Mouse (Mus musculus): ENCODE measurements around the gene Tyr. TPM values are rescaled to one million over a fixed set of nuclear protein-coding genes. Genes with fewer than 3 reads are reported as not detected.

Gene Tyr
- total RNA-seq (2022) = not detected

DNA sequence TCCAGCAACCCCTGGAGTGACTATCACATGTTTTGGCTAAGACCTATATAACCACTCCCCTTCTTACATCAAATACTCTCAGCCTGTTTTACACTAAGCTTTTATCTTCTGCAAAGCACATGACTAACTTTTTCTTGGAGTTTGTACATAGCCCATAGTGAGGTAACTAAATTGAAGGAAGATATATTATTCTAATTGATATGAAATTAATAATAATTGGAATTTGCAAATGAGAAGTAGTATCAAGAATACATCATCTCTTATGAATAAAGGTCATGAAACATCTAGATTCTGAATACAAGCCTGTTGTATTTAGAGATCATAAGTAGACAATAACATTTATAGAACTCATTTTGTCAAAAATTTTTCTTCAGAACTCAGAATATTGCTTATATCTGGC is at the start of gene Tyr:
Gene Tyr, minus strand, starts transcription at position 101 of the 400 bp plus-strand sequence.
- DNase-seq = no peak

DNA sequence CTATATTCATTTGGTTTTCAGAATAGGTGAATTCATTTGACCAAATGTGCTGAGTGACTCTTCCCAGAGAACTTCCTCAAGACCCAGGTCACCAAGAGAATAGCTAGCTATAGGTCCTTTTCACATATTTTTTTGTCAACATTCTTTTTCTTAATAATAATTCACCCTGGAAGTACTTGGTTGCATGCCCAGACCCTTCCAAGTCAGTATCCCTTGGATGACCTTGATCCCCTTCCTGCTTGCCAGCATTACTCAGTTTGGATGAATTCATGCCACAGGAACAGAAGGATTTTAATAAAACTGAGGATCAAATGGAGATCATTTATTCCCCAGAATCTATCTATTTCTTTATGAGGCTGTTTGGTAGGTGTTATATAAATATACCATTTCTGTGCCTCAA is 45.7 kb upstream of the Tyr start:
- DNase-seq = no peak

DNA sequence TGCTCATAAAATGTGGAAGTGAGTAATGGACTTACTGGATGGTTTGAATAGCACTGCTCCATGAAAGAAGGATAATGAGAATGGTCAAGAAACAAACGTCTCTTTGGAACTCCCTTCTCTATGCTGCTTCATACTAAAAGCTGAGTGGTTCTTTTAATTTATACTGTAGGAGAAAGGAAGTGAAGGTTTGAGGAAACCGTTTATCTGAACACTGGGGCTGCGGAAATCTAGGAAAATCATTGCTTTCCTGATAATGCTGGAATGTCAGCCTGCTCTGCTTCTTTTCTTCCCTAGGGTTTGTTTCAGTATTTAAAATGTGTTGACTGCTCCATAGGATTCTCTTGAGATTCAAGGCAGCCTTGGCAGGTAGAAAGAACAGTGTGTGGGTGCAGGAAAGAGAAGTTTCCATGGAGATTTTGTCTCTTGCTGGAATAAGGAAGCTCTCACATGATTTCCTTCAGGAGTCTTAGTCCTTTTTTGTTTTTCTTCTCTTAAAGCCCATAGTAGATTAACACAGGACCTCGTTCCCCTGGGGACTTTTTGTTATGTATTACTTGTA is 891 bp upstream of the Tyr start:
- no peak for DNase-seq

DNA sequence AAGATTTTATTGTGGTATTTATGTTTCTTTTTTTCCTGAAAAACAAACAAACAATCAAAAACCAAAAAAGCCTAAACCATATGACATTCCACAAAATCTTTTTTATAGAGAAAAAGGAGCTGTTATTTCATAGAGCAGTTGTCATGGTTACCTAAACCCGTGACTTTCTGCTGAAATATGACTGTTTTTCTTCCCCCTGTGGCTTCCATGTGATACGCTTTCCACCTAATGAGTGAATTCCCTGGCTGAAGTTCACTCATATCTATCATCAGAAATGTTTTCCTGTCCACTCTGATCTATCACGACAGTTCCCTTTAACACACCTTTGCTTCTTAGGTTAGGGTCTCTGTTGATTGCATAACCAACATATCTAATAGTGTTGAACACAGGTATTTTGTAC is 5.3 kb downstream of the Tyr start:
- no peak for DNase-seq

DNA sequence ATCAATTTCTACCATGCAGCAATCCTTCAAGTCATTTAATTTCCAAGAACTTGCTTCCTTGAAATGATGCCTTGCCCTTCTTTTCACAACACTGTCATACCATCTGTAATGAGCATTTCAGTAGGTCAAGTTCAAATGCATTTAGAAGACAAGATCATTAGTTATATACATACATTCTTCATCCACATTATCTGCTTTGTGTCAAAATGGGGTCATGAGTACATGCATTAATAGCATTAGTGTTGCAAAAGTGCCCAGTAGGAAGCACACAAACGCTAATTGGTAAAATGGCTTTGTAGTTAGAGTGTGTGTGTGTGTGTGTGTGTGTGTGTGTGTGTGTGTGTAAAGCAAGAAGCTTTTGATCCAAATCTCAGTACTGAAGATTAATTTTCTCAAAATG is 80.0 kb downstream of the Tyr start:
- DNase-seq = no peak

DNA sequence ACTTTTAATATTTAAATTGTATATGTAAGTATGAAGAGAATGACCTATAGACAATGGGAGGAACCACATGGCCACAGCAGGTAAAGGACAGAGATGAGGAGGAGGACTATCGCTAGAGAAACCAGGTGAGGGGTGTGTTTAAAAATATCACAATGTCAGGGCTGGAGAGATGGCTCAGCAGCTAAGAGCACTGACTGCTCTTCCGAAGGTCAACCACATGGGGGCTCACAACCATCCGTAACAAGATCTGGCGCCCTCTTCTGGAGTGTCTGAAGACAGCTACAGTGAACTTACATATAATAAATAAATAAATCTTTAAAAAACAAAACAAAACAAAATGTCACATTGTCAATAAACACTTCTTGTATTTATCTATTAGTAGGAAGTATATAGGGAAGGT is 81.9 kb downstream of the Tyr start:
- DNase-seq = peak; percentile 1

DNA sequence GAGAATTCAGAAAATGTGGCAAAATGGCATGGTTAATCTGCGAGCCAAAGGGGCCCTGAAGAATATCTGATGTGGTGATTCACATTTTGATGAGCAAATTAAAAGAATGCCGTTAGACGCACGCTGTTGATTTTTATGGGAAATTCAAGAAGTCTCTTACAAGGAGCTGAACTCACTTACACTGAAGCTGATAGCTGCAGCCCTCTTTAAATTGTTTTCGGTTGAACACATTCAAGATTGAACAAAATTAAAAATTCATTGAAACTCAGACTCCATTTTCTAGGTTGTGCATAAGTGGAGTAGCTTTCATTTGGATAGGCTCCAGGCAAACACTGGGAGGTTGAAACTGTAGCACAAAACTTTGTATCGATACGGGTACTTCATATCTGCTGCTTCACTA is 96.3 kb downstream of the Tyr start:
- no peak for DNase-seq

DNA sequence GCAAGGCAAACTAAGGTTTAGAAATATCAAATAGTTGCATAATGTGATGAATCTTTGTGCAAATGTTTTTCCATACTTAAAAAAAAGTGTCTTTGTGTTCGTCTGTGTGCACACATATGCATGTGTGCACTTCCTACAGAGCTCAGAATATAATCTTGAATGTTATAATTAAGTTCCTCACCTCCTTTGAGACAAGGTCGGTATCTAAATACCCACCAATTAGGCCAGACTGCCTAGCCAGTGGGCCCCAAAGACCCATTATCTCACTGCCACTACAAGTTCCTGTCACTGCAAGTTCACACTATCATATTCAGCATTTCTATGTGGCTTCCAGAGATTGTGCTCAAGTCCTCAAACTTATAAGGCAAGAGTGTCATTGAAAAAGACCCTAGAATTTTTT is 118.4 kb downstream of the Tyr start:
- no peak for DNase-seq

Other genes starting within 250 kb of the Tyr start
- 1 to 10 TPM; 1.1 to 2.0 (median 1.7) TPM for gene Nox4, start 247.4 kb downstream of the Tyr start, total RNA-seq (2022)
- under 1 TPM in 3 of 4 experiments, not detected in 1; 0.06 to 0.68 (median 0.10) TPM for gene Grm5, start 90.7 kb upstream of the Tyr start, total RNA-seq (2022)